Mouse (Mus musculus) heart, postnatal 0 days (tissue): Measurements from ENCODE around the gene Cggbp1.

Source experiments
- CTCF ChIP-seq: IDR thresholded peaks from 2 replicates; pipeline ENCODE4 v1.5.1; 2016; ENCODE audit warnings: antibody characterized with exemption, control low read depth, low read depth
- EP300 ChIP-seq: IDR thresholded peaks from 2 replicates; pipeline ENCODE4 v1.6.1; 2016; ENCODE audit warnings: antibody characterized with exemption, low read depth

DNA sequence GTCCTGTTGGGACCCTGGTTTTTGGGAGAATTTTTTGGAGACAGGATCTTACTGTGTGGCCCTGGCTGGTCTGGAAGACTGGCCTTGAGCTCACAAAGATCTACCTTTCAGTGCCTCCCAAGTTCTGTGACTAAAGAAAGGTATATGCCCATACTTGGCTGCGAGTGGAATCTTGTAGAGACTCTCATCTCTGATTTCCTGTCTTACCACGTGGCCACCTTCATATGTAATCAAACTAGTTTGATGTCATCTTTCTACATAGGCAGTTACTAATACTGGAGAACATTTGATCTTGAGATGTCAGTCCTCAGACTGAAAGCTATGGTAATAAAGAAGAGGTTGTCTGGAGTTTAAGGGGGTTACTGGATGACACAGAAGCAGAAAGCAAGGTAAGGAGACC, 29.6 kb downstream of the Cggbp1 start:
- TF ChIP-seq CTCF, result no peak
- TF ChIP-seq EP300, result no peak
